Mouse (Mus musculus): Measurements from ENCODE around the gene 1110051M20Rik. TPM values are rescaled to one million over a fixed set of nuclear protein-coding genes. Genes with fewer than 3 reads are reported as not detected.
A peak's percentile ranks its signal among the peaks of the same experiment; 100 is the strongest.

The 1110051M20Rik gene
- polyA plus RNA-seq, 1 experiment from 2014 or later = 6.0 TPM

DNA sequence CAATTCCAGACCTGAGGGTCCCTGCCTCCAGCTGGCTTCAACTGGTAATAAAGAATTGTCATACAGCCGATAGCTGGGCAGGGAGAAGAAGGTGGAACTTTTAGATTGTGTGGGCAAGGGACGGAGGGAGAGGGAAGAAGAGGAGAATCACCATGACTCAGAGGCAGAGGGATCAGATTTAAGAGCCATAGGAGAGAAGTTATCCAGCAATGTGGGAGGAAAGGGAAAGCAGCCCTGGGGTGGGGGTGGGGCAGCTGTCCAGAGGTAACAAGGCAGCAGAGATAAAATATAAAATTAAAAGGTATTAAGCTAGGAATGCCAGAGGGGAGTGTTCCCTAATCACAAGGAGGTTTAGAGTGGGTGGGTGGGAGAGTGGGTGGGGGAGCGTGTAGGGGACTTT, 56.2 kb downstream of the 1110051M20Rik start:
- H3K27ac ChIP-seq (ENCODE audit: low read length) = no peak overlapping the region
- peak overlapping the region; percentile 36 for H3K4me2 ChIP-seq (ENCODE audit: low read depth, low read length)
- no peak overlapping the region for H3K4me3 ChIP-seq (ENCODE audit: low read depth, low read length)
- no peaks in the 10 kb centered on the region for H3K27me3 ChIP-seq (ENCODE audit: control insufficient read depth, insufficient read depth, low read depth, low read length)
- no peak overlapping the region for H3K9ac ChIP-seq (ENCODE audit: low read depth, low read length)
- H3K36me3 ChIP-seq (ENCODE audit: control insufficient read depth, insufficient read depth) = no peaks in the 10 kb centered on the region
- H3K4me1 ChIP-seq (ENCODE audit: control insufficient read depth, low read depth, low read length) = peaks cover 25% of the 10 kb centered on the region
- 56% methylated on average over 3 of the region's 3 CpGs for WGBS (ENCODE audit: insufficient replicate concordance)
- no peaks in the 10 kb centered on the region for H3K9me3 ChIP-seq (replicated peaks; ENCODE audit: control insufficient read depth, low read length)
- no peak for ATAC-seq (ENCODE audit: low read depth)

DNA sequence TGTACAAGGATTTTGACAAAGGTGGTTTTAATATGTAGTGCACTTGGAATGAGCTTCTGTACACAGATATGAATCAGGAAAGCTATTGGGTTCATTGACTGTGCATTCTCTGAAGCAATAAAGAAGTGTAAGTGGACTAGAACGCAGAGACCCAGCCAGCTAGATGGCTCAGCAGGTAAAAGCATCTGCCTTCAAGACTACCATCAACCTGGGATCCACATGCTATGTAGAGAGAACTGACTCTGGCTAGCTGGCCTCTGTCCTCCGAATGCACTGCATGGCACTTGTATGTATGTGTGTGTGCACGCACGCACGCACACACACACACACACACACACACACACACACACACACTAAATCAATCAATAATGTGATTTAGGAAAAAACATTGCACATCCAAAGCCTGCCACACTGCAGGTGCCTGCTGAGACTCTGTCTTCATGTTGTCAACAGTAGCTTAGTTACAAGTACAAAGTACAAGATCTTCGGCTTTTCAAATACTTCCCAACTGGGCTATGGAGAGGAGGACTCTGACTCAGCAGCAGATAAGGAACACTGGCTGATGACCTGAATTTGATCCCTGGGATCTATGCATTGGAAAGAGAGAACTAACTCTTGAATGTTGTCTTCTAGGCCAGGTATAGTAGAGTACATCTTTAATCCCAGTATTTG, 57.1 kb downstream of the 1110051M20Rik start:
- 72% methylated on average over 6 of the region's 6 CpGs for WGBS (ENCODE audit: insufficient replicate concordance)
- H3K36me3 ChIP-seq (ENCODE audit: control insufficient read depth, insufficient read depth) = no peaks in the 10 kb centered on the region
- peak; percentile 75 for ATAC-seq (ENCODE audit: low read depth)
- H3K4me1 ChIP-seq (ENCODE audit: control insufficient read depth, low read depth, low read length) = peaks cover 25% of the 10 kb centered on the region
- no peak overlapping the region for H3K27ac ChIP-seq (ENCODE audit: low read length)
- H3K4me2 ChIP-seq (ENCODE audit: low read depth, low read length) = no peak overlapping the region
- H3K9me3 ChIP-seq (replicated peaks; ENCODE audit: control insufficient read depth, low read length) = no peaks in the 10 kb centered on the region
- no peaks in the 10 kb centered on the region for H3K27me3 ChIP-seq (ENCODE audit: control insufficient read depth, insufficient read depth, low read depth, low read length)
- H3K9ac ChIP-seq (ENCODE audit: low read depth, low read length) = no peak overlapping the region
- H3K4me3 ChIP-seq (ENCODE audit: low read depth, low read length) = no peak overlapping the region

DNA sequence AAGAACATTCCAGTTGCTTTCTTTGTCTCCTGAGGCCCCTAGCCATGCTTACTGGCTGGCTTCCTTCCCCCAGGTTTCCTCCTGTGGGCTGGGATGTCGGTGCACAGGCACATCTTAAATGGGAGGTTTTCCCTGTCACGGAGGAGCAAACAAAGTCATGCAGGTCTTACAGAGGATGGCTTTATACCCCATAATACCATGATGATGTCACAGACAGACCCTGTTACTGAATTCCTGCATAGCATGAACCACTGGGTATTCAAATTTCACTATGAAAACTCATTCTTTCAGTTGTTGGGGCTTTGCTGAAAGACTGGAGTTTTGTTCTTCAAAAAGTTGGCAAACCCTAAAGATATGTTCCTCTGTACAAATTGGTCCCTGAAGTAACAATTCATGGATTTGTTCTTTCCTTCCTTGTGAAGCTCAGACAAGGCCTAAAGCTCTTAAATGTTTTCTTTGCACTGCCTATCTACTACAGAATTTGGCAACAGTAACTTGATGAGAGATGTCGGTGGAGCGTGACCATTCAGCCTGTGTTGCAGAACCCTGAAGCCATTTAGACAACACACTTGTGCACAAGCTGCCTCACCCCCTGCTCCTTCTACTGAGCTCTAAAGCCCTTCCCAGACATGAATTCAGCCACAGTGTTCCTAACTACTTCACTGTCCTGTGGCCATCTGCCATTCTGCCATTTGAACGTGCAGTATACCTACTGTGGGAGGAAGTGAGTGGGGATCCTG, 57.8 kb downstream of the 1110051M20Rik start:
- no peak overlapping the region for H3K4me2 ChIP-seq (ENCODE audit: low read depth, low read length)
- no peak overlapping the region for H3K27ac ChIP-seq (ENCODE audit: low read length)
- no peaks in the 10 kb centered on the region for H3K36me3 ChIP-seq (ENCODE audit: control insufficient read depth, insufficient read depth)
- H3K27me3 ChIP-seq (ENCODE audit: control insufficient read depth, insufficient read depth, low read depth, low read length) = no peaks in the 10 kb centered on the region
- WGBS (ENCODE audit: insufficient replicate concordance) = 65% methylated on average over 5 of the region's 5 CpGs
- no peak overlapping the region for H3K9ac ChIP-seq (ENCODE audit: low read depth, low read length)
- H3K9me3 ChIP-seq (replicated peaks; ENCODE audit: control insufficient read depth, low read length) = no peaks in the 10 kb centered on the region
- peaks cover 25% of the 10 kb centered on the region for H3K4me1 ChIP-seq (ENCODE audit: control insufficient read depth, low read depth, low read length)
- ATAC-seq (ENCODE audit: low read depth) = no peak
- no peak overlapping the region for H3K4me3 ChIP-seq (ENCODE audit: low read depth, low read length)

DNA sequence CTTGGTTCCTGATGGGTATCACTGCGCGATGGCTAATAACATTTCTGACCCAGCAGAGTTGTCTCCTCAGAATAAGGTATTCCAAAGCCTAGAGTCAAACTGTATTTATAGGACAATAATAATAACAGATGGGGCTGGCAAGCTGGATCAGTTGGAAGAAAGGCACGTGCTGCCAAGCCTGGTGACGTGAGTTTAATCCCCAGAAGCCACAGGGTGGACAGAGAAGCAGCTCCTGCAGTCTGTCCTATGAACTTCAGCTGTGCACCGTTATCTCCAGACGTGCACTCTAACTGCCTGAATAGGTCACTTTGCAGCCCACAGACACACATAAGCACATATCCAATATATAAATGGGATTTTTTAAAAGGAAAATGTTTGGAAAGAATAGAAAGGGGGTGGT, 61.2 kb downstream of the 1110051M20Rik start:
- Histone ChIP-seq H3K9me3 (replicated peaks; ENCODE audit: control insufficient read depth, low read length) (no peaks in the 10 kb centered on the region), H3K4me3 (ENCODE audit: low read depth, low read length) (no peak overlapping the region), H3K36me3 (ENCODE audit: control insufficient read depth, insufficient read depth) (no peaks in the 10 kb centered on the region), H3K4me1 (ENCODE audit: control insufficient read depth, low read depth, low read length) (peaks cover 11% of the 10 kb centered on the region), H3K4me2 (ENCODE audit: low read depth, low read length) (no peak overlapping the region), H3K27me3 (ENCODE audit: control insufficient read depth, insufficient read depth, low read depth, low read length) (no peaks in the 10 kb centered on the region), H3K9ac (ENCODE audit: low read depth, low read length) (no peak overlapping the region), H3K27ac (ENCODE audit: low read length) (no peak overlapping the region)
- WGBS (ENCODE audit: insufficient replicate concordance) = 72% methylated on average over 6 of the region's 6 CpGs
- ATAC-seq (ENCODE audit: low read depth) = no peak

DNA sequence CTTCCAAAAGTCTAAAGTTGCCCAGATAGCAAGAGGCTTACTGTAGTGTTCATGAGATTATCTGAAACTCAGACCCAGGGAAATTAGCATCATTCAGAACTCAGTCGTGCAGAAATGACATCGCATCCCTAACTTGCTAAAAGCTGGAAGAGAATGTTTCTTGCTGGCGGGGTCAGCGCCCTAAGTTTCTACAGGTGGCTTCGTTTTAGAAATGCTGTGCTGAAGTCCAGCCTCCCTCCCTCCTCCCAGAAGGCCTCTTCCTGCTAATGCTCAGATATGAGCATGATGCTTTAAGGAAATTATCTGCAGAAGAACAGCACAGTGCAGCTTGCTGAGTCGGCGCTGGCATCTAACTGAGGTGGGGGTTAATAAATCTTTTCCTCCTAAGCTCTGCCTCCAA, 67.5 kb downstream of the 1110051M20Rik start:
- Histone ChIP-seq H3K9me3 (replicated peaks; ENCODE audit: control insufficient read depth, low read length) (no peaks in the 10 kb centered on the region), H3K27ac (ENCODE audit: low read length) (no peak overlapping the region), H3K36me3 (ENCODE audit: control insufficient read depth, insufficient read depth) (no peaks in the 10 kb centered on the region), H3K27me3 (ENCODE audit: control insufficient read depth, insufficient read depth, low read depth, low read length) (no peaks in the 10 kb centered on the region), H3K4me1 (ENCODE audit: control insufficient read depth, low read depth, low read length) (peaks cover 2% of the 10 kb centered on the region; the same call in 1 of the 2 replicates), H3K4me2 (ENCODE audit: low read depth, low read length) (no peak overlapping the region), H3K9ac (ENCODE audit: low read depth, low read length) (no peak overlapping the region), H3K4me3 (ENCODE audit: low read depth, low read length) (no peak overlapping the region)
- WGBS (ENCODE audit: insufficient replicate concordance) = 45% methylated on average over 7 of the region's 7 CpGs
- ATAC-seq (ENCODE audit: low read depth) = no peak

DNA sequence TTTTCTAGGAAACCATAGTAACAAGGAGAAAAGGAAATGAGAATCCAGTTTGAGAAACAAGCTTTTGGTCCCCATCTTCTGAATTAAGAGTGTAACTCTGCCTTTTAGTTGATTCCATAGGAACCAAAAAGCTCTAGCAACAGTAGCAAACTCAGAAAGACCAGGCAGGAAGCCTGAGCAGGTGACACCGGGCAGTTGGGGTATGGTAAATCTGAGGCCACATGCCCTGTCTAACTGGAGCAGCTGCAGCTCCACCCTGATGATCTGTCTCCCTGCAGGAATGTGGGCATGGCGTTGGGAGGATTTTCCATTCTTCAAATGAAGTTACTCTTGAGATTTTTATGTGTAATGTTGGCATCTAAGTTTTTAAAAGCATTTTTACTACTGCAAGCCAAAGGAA, 74.2 kb downstream of the 1110051M20Rik start:
- no peak overlapping the region for H3K4me3 ChIP-seq (ENCODE audit: low read depth, low read length)
- no peak overlapping the region for H3K27ac ChIP-seq (ENCODE audit: low read length)
- H3K27me3 ChIP-seq (ENCODE audit: control insufficient read depth, insufficient read depth, low read depth, low read length) = no peaks in the 10 kb centered on the region
- H3K9me3 ChIP-seq (replicated peaks; ENCODE audit: control insufficient read depth, low read length) = 0 out of 2 replicates have a peak, but pooled peaks cover 3% of the 10 kb centered on the region
- WGBS (ENCODE audit: insufficient replicate concordance) = 63% methylated on average over 2 of the region's 2 CpGs
- no peak for ATAC-seq (ENCODE audit: low read depth)
- H3K4me2 ChIP-seq (ENCODE audit: low read depth, low read length) = no peak overlapping the region
- H3K4me1 ChIP-seq (ENCODE audit: control insufficient read depth, low read depth, low read length) = no peaks in the 10 kb centered on the region
- H3K9ac ChIP-seq (ENCODE audit: low read depth, low read length) = no peak overlapping the region
- no peaks in the 10 kb centered on the region for H3K36me3 ChIP-seq (ENCODE audit: control insufficient read depth, insufficient read depth)

DNA sequence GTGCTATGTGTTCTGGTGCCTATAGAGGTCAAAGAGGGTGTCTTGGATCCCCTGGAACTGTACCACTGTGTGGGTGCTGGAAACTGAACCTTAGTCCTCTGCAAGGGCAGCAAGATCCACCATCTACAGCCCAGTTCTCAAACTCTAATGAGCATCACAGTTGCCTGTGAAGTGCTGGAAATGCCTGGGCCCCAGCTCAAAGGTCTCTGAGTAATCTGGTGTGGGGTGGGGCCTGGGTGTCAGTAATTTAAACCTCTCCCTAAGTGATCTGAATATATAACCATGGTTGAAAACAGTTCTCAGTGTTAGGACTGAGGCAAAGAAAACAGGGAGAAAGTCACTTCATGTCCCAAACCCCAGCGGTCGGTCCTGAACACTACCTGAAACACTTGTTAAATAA, 81.2 kb downstream of the 1110051M20Rik start:
- H3K9me3 ChIP-seq (replicated peaks; ENCODE audit: control insufficient read depth, low read length) = 0 out of 2 replicates have a peak, but pooled peaks cover 3% of the 10 kb centered on the region
- ATAC-seq (ENCODE audit: low read depth) = no peak
- no peak overlapping the region for H3K9ac ChIP-seq (ENCODE audit: low read depth, low read length)
- H3K4me2 ChIP-seq (ENCODE audit: low read depth, low read length) = no peak overlapping the region
- no peak overlapping the region for H3K4me3 ChIP-seq (ENCODE audit: low read depth, low read length)
- no peaks in the 10 kb centered on the region for H3K27me3 ChIP-seq (ENCODE audit: control insufficient read depth, insufficient read depth, low read depth, low read length)
- no peaks in the 10 kb centered on the region for H3K36me3 ChIP-seq (ENCODE audit: control insufficient read depth, insufficient read depth)
- no peaks in the 10 kb centered on the region for H3K4me1 ChIP-seq (ENCODE audit: control insufficient read depth, low read depth, low read length)
- 86% methylated on average over 2 of the region's 2 CpGs for WGBS (ENCODE audit: insufficient replicate concordance)
- H3K27ac ChIP-seq (ENCODE audit: low read length) = no peak overlapping the region

DNA sequence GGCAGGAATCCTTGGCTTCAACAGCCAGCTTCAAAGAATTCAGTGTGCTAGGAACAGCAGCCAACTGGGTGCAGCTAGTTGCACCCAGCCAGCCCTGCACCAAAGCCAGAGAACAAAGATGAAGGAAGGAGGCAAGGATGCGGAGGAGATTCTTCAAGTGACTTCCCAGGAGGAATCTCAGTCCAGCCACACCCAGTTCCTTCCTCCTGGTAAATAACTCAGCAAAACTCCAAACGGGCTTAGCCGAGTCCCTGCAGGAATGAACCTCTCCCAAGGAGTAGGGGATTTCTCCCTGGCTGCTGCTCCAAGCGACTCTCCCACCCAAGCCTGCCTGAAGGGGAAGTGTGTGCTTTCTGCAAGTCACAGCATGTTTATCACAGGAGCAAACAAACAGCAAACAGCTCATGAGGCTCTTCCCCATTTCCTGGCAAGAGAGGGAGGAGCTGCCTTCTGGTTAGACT, 83.4 kb downstream of the 1110051M20Rik start:
- Histone ChIP-seq H3K4me3 (ENCODE audit: low read depth, low read length) (no peak overlapping the region), H3K9me3 (replicated peaks; ENCODE audit: control insufficient read depth, low read length) (no peaks in the 10 kb centered on the region), H3K27me3 (ENCODE audit: control insufficient read depth, insufficient read depth, low read depth, low read length) (no peaks in the 10 kb centered on the region), H3K9ac (ENCODE audit: low read depth, low read length) (no peak overlapping the region), H3K36me3 (ENCODE audit: control insufficient read depth, insufficient read depth) (no peaks in the 10 kb centered on the region), H3K4me2 (ENCODE audit: low read depth, low read length) (no peak overlapping the region), H3K27ac (ENCODE audit: low read length) (no peak overlapping the region), H3K4me1 (ENCODE audit: control insufficient read depth, low read depth, low read length) (no peaks in the 10 kb centered on the region)
- ATAC-seq (ENCODE audit: low read depth) = no peak
- 28% methylated on average over 4 of the region's 4 CpGs for WGBS (ENCODE audit: insufficient replicate concordance)

DNA sequence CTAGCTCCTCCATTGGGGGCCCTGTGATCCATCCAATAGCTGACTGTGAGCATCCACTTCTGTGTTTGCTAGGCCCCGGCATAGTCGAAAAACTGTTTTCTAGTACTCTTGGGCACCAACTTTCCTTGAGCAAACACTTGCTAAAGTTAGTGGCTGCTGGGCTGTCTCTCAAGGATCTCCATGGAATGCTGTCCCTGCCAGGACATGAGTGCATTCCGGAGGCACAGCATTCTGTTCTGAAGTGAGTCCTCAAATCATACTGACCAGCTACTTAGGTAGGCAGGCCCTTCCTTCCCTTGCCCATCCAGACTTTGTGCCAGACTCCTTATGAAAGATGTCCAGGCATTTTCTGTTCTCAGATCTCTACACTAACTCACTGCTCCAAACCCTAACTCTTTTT, 88.7 kb downstream of the 1110051M20Rik start:
- no peak for ATAC-seq (ENCODE audit: low read depth)
- H3K9ac ChIP-seq (ENCODE audit: low read depth, low read length) = no peak overlapping the region
- H3K27ac ChIP-seq (ENCODE audit: low read length) = no peak overlapping the region
- no peak overlapping the region for H3K4me2 ChIP-seq (ENCODE audit: low read depth, low read length)
- no peaks in the 10 kb centered on the region for H3K9me3 ChIP-seq (replicated peaks; ENCODE audit: control insufficient read depth, low read length)
- H3K4me3 ChIP-seq (ENCODE audit: low read depth, low read length) = no peak overlapping the region
- WGBS (ENCODE audit: insufficient replicate concordance) = 77% methylated on average over 3 of the region's 3 CpGs
- H3K27me3 ChIP-seq (ENCODE audit: control insufficient read depth, insufficient read depth, low read depth, low read length) = no peaks in the 10 kb centered on the region
- no peaks in the 10 kb centered on the region for H3K36me3 ChIP-seq (ENCODE audit: control insufficient read depth, insufficient read depth)
- H3K4me1 ChIP-seq (ENCODE audit: control insufficient read depth, low read depth, low read length) = peaks cover 7% of the 10 kb centered on the region
